ENCODE assay signal across 8 mouse cellular contexts in the genomic region with DNA sequence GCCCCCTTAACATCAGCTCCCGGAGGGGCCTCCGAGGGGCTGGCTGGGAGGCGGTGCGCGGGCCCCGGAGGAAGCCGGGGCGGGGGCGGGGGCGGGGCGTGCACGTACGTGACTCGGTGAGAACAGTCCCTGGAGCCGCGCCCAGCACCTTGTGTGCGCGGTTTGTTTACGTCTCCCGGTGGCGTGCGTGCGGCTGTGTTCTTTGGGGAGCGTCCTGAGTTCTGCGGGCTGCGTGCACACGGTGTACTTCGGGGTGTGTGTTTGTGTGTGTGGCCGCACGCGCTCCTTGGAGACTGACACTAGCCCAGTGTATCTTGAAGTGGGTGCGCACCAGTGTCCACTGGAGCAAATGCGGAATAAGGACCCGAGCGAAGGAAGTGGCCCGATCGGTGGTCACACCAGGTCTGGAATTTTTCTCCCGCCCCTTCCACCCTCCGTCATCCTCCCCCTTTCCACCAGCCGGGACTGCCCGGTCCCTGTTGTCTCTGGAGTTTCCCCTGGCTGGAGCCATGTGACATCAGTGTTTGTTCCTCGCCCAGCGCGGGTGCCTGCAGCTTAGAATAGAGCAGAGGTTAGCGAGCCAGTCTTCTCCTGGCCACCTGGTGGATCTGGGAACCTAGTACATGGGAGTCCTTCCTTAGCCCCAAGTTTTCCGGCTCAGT. TPM values are rescaled to one million over a fixed set of nuclear protein-coding genes. Genes with fewer than 3 reads are reported as not detected.
A peak's percentile ranks its signal among the peaks of the same experiment; 100 is the strongest.
DNase-seq lines count a peak whose midpoint lies in the region; ATAC-seq and TF ChIP-seq lines count a peak whose summit lies in the region.

No protein-coding gene starts in this region.

- H3K9me3 ChIP-seq in forebrain, embryonic 11.5 days (ENCODE audit: control insufficient read depth, low read length) = no peaks in the 10 kb centered on the region

- TF ChIP-seq POLR2A in cerebellum, adult 2 months (IDR thresholded peaks at IDR 0.05; ENCODE audit: borderline replicate concordance, insufficient read depth, low read length) = no peak
- TF ChIP-seq POLR2A in spleen, adult 2 months (IDR thresholded peaks at IDR 0.05; ENCODE audit: low read depth, low read length) = no peak

- peak overlapping the region; percentile 64; the same call in 1 of the 2 replicates for H3K9ac ChIP-seq in forebrain, embryonic 11.5 days (ENCODE audit: low read length)

- 1% methylated on average over 46 of the region's 46 CpGs for WGBS in cerebellum, adult 2 months
- under 1% methylated on average over 41 of the region's 46 CpGs for WGBS in forebrain, embryonic 11.5 days
- WGBS in spleen, adult 2 months = 1% methylated on average over 45 of the region's 46 CpGs

- DNase-seq in cerebellum, adult 2 months = peak; percentile 43 to 46
- DNase-seq in cerebellum, postnatal 4 days (ENCODE audit: low spot score in 2 of 2) = no peak
- peak; percentile 47 for DNase-seq in adrenal gland, adult 8-10 months
- peak; percentile 86 for DNase-seq in forebrain, embryonic 11.5 days (ENCODE audit: low spot score)
- DNase-seq in heart, postnatal 25 days (ENCODE audit: low spot score) = peak; percentile 67
- peak; percentile 69 to 81 for DNase-seq in kidney, postnatal 4 days
- DNase-seq in spleen, adult 2 months (ENCODE audit: low read depth in 1 of 2, low spot score in 2 of 2) = peak; percentile 46 to 70

- H3K4me3 ChIP-seq in cerebellum, adult 2 months (replicated peaks; ENCODE audit: insufficient read depth, low read depth, low read length) = peak overlapping the region; percentile 79
- peak overlapping the region; percentile 67 for H3K4me3 ChIP-seq in forebrain, embryonic 11.5 days (ENCODE audit: low read depth, low read length)
- H3K4me3 ChIP-seq in spleen, adult 2 months (ENCODE audit: extremely low read depth, insufficient read depth, insufficient read length) = peak overlapping the region; percentile 82

- intact Hi-C loops in heart, postnatal 25 days (cut with DNase I) = loop anchor here (2.0 kb wide), 2 partner anchors 17 to 105 kb away; no protein-coding TSS in a partner anchor

- H3K27me3 ChIP-seq in cerebellum, adult 2 months (ENCODE audit: control insufficient read depth, insufficient read depth, low read length) = no peaks in the 10 kb centered on the region; the same call in 1 of the 2 replicates
- peaks cover 2% of the 10 kb centered on the region; the same call in 1 of the 2 replicates for H3K27me3 ChIP-seq in forebrain, embryonic 11.5 days (ENCODE audit: control insufficient read depth, insufficient read depth, low read length)
- no peaks in the 10 kb centered on the region for H3K27me3 ChIP-seq in spleen, adult 2 months (ENCODE audit: control insufficient read depth, insufficient read depth, low read length)

- no peak for TF ChIP-seq CTCF in cerebellum, adult 2 months (IDR thresholded peaks at IDR 0.05; ENCODE audit: borderline replicate concordance, insufficient read depth, low read depth, low read length)
- no peak for TF ChIP-seq CTCF in spleen, adult 2 months (IDR thresholded peaks at IDR 0.05; ENCODE audit: extremely low read depth, insufficient read depth, insufficient read length, insufficient replicate concordance)

- H3K4me1 ChIP-seq in cerebellum, adult 2 months (ENCODE audit: control insufficient read depth, insufficient read depth, low read length) = peaks cover 3% of the 10 kb centered on the region; the same call in 1 of the 2 replicates
- H3K4me1 ChIP-seq in forebrain, embryonic 11.5 days (replicated peaks; ENCODE audit: control insufficient read depth, insufficient read depth, low read length) = no peaks in the 10 kb centered on the region; the same call in none of the 2 replicates
- peaks cover 13% of the 10 kb centered on the region for H3K4me1 ChIP-seq in spleen, adult 2 months (ENCODE audit: control insufficient read depth, insufficient read depth, insufficient read length)

- peak; percentile 68 for ATAC-seq in forebrain, embryonic 11.5 days (replicated peaks; ENCODE audit: low FRiP score)
- peak; percentile 70 for ATAC-seq in megakaryocyte progenitor cell, adult 5-6 weeks (replicated peaks; ENCODE audit: poor library complexity)

- H3K4me2 ChIP-seq in forebrain, embryonic 11.5 days (ENCODE audit: low read depth, low read length, severe bottlenecking) = peak overlapping the region; percentile 96

- no peak overlapping the region for H3K27ac ChIP-seq in cerebellum, adult 2 months (ENCODE audit: insufficient read depth, low read length)
- peak overlapping the region; percentile 68 for H3K27ac ChIP-seq in forebrain, embryonic 11.5 days (ENCODE audit: low read depth, low read length)
- peak overlapping the region; percentile 27 for H3K27ac ChIP-seq in spleen, adult 2 months (ENCODE audit: insufficient read depth, low read length)

- no peaks in the 10 kb centered on the region for H3K36me3 ChIP-seq in forebrain, embryonic 11.5 days (ENCODE audit: control insufficient read depth, insufficient read depth, low read length)
- H3K36me3 ChIP-seq in spleen, adult 2 months (ENCODE audit: control insufficient read depth, insufficient read depth, low read length) = no peaks in the 10 kb centered on the region

RNA-seq across cellular contexts. Expression of gene Maff, which starts 1.6 kb away (rescaled TPM):
- 0.78 and 0.80 TPM in 2 replicates for polyA plus RNA-seq in cerebellum, adult 2 months (2012; rRNA removed)
- total RNA-seq in adrenal gland, adult 8-10 months (2022) = 1 to 10 TPM; 5.2 to 6.7 (median 6.1) TPM
- polyA plus RNA-seq in forebrain, embryonic 11.5 days (2014; fragmentation: Nextera tagmentation; extraction: Ambion mirVana) = 1.5 TPM in 2 replicates
- 1 to 10 TPM; 8.1 to 8.3 TPM for total RNA-seq in heart, postnatal 25 days (2021)
- 3.2 and 3.9 TPM in 2 replicates for total RNA-seq in megakaryocyte progenitor cell, adult 5-6 weeks (2015)
- total RNA-seq in megakaryocyte progenitor cell, adult 5-6 weeks (2017) = 1.5 and 1.7 TPM in 2 replicates
- polyA plus RNA-seq in spleen, adult 2 months (2012; rRNA removed) = 2.0 and 2.6 TPM in 2 replicates

RNA-seq across cellular contexts. Expression of gene Pla2g6, which starts 19.8 kb away (rescaled TPM):
- polyA plus RNA-seq in cerebellum, adult 2 months (2012; rRNA removed) = 26.1 and 27.3 TPM in 2 replicates
- 10 to 100 TPM; 27.8 to 36.2 (median 33.1) TPM for total RNA-seq in adrenal gland, adult 8-10 months (2022)
- 20.8 and 22.3 TPM in 2 replicates for polyA plus RNA-seq in forebrain, embryonic 11.5 days (2014; fragmentation: Nextera tagmentation; extraction: Ambion mirVana)
- 1 to 10 TPM; 9.6 to 9.9 TPM for total RNA-seq in heart, postnatal 25 days (2021)
- total RNA-seq in megakaryocyte progenitor cell, adult 5-6 weeks (2015) = 6.9 and 8.4 TPM in 2 replicates
- total RNA-seq in megakaryocyte progenitor cell, adult 5-6 weeks (2017) = 6.6 and 6.9 TPM in 2 replicates
- polyA plus RNA-seq in spleen, adult 2 months (2012; rRNA removed) = 15.1 and 19.3 TPM in 2 replicates

RNA-seq across cellular contexts. Expression of gene Tmem184b, which starts 55.4 kb away (rescaled TPM):
- 88.5 and 95.4 TPM in 2 replicates for polyA plus RNA-seq in cerebellum, adult 2 months (2012; rRNA removed)
- 10 to 100 TPM; 39.1 to 76.8 (median 65.3) TPM for total RNA-seq in adrenal gland, adult 8-10 months (2022)
- polyA plus RNA-seq in forebrain, embryonic 11.5 days (2014; fragmentation: Nextera tagmentation; extraction: Ambion mirVana) = 52.3 and 55.2 TPM in 2 replicates
- total RNA-seq in heart, postnatal 25 days (2021) = 10 to 100 TPM; 43.0 to 46.7 TPM
- total RNA-seq in megakaryocyte progenitor cell, adult 5-6 weeks (2015) = 12.0 and 12.2 TPM in 2 replicates
- 4.0 and 4.3 TPM in 2 replicates for total RNA-seq in megakaryocyte progenitor cell, adult 5-6 weeks (2017)
- polyA plus RNA-seq in spleen, adult 2 months (2012; rRNA removed) = 89.7 and 113 TPM in 2 replicates

Comparison
In these comparisons a context has a peak if more than half of its experiments do, and no peak if none do; other contexts are left out.
1. DNase-seq: peak in cerebellum, adult 2 months (2 of 2), adrenal gland, adult 8-10 months (single experiment), forebrain, embryonic 11.5 days (single experiment), heart, postnatal 25 days (single experiment), kidney, postnatal 4 days (2 of 2) and spleen, adult 2 months (2 of 2); none in cerebellum, postnatal 4 days (0 of 2).
2. Peak in every context shown above with its lines, with median percentiles within 50 percentile points of each other: H3K4me3 ChIP-seq.